Mouse (Mus musculus) myocyte (in vitro differentiated cells): ENCODE data around the gene Slc30a1. TPM values are rescaled to one million over a fixed set of nuclear protein-coding genes. Genes with fewer than 3 reads are reported as not detected.

Source experiments
- H3K27me3 ChIP-seq: one replicate; pipeline ENCODE4 v1.6.1; 2011; ENCODE audit not compliant: control insufficient read depth, insufficient read depth, insufficient read length
- H3K36me3 ChIP-seq: one replicate; pipeline ENCODE4 v1.6.1; 2011; ENCODE audit not compliant: control insufficient read depth, insufficient read depth
- H3K4me2 ChIP-seq: one replicate; pipeline ENCODE4 v1.6.1; 2011; ENCODE audit warnings: low read depth, control low read depth
- H3K4me3 ChIP-seq: one replicate; pipeline ENCODE4 v1.5.1; 2011; ENCODE audit warnings: mild to moderate bottlenecking, control low read depth, moderate library complexity
- H3K79me2 ChIP-seq: one replicate; pipeline ENCODE4 v1.6.1; 2011; ENCODE audit not compliant: control insufficient read depth, insufficient read depth
- H3ac ChIP-seq: one replicate; pipeline ENCODE4 v1.6.1; 2011; ENCODE audit not compliant: control insufficient read depth, insufficient read length
- CEBPB ChIP-seq: IDR thresholded peaks from 2 replicates; pipeline ENCODE4 v1.6.1; 2011; ENCODE audit warnings: mild to moderate bottlenecking, moderate library complexity; ENCODE audit not compliant: poor library complexity, insufficient read depth, severe bottlenecking
- E2F4 ChIP-seq: IDR thresholded peaks from one replicate; pipeline ENCODE4 v1.6.1; 2011; ENCODE audit warnings: mild to moderate bottlenecking, control low read depth, moderate library complexity; ENCODE audit not compliant: insufficient read depth
- MAX ChIP-seq: IDR thresholded peaks from one replicate; pipeline ENCODE4 v1.6.1; 2011; ENCODE audit warnings: low read depth, mild to moderate bottlenecking, control low read depth
- MYOD1 ChIP-seq, 3 experiments: IDR thresholded peaks; one replicate each; pipeline ENCODE4 v1.6.1; 2011; ENCODE audit warnings: control low read depth in 2 of 3, low read depth in 2 of 3, mild to moderate bottlenecking in 2 of 3, moderate library complexity in 1 of 3; ENCODE audit not compliant: insufficient read length in 2 of 3, control insufficient read depth in 1 of 3
- MYOG ChIP-seq, 3 experiments: IDR thresholded peaks; one replicate each; pipeline ENCODE4 v1.6.1; 2011; ENCODE audit warnings: control low read depth in 2 of 3, low read depth in 2 of 3, mild to moderate bottlenecking in 2 of 3; ENCODE audit not compliant: insufficient read length in 2 of 3, control insufficient read depth in 1 of 3, insufficient read depth in 1 of 3
- REST ChIP-seq: IDR thresholded peaks from one replicate; pipeline ENCODE4 v1.6.1; 2011; ENCODE audit warnings: mild to moderate bottlenecking, control low read depth, moderate library complexity; ENCODE audit not compliant: insufficient read depth, insufficient read length
- SRF ChIP-seq: IDR thresholded peaks from one replicate; pipeline ENCODE4 v1.6.1; 2011; ENCODE audit warnings: low read depth; ENCODE audit not compliant: control insufficient read depth, insufficient read length
- TCF12 ChIP-seq: IDR thresholded peaks from one replicate; pipeline ENCODE4 v1.6.1; 2011; ENCODE audit warnings: mild to moderate bottlenecking, control low read depth; ENCODE audit not compliant: poor library complexity, insufficient read depth, severe bottlenecking
- TCF3 ChIP-seq: IDR thresholded peaks from one replicate; pipeline ENCODE4 v1.6.1; 2011; ENCODE audit warnings: low read depth, control low read depth; ENCODE audit not compliant: insufficient read length
- USF1 ChIP-seq: IDR thresholded peaks from one replicate; pipeline ENCODE4 v1.6.1; 2011; ENCODE audit warnings: low read depth, mild to moderate bottlenecking, control low read depth, moderate library complexity
- polyA plus RNA-seq: library from polyadenylated mRNA; unstranded; fragments of >200 nt; fragmentation: generic; extraction: Trizol; gene quantifications from one replicate; pipeline ENCODE4 v1.2.1, GENCODE M21; 2012; ENCODE audit warnings: missing spikeins

Slc30a1 gene
- polyA plus RNA-seq, 1 experiment, result 3.9 TPM

DNA sequence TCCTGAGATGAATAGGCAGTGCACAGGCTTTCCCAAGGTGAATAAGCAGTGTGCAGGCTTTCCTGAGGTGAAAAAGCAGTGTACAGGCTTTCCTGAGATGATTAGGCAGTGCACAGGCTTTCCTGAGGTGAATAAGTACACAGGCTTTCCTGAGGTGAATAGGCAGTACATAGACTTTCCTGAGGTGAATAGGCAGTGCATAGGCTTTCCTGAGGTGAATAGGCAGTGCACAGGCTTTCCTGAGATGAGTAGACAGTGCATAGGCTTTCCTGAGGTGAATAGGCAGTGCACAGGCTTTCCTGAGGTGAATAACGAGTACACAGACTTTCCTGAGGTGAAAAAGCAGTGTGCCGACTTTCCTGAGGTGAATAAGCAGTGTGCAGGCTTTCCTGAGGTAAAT, 54.4 kb downstream of the Slc30a1 start:
- H3K4me2 ChIP-seq, result no peak overlapping the region
- H3K36me3 ChIP-seq, result no peaks in the 10 kb centered on the region
- no peak overlapping the region for H3ac ChIP-seq
- no peaks in the 10 kb centered on the region for H3K79me2 ChIP-seq
- H3K4me3 ChIP-seq, result no peak overlapping the region
- TF ChIP-seq MYOG (IDR thresholded peaks at IDR 0.05; ENCODE audit: control insufficient read depth in 1 of 3, insufficient read depth in 1 of 3, insufficient read length in 2 of 3, low read depth in 2 of 3) (no peak), E2F4 (no peak), TCF3 (no peak), MYOD1 (IDR thresholded peaks at IDR 0.05; ENCODE audit: control insufficient read depth in 1 of 3, insufficient read length in 2 of 3, low read depth in 2 of 3) (no peak), MAX (no peak), USF1 (no peak), REST (no peak), SRF (no peak), CEBPB (no peak), TCF12 (no peak)
- no peaks in the 10 kb centered on the region for H3K27me3 ChIP-seq

Other genes starting within 250 kb of the Slc30a1 start
- 16.3 TPM for gene Lpgat1, start 188.9 kb upstream of the Slc30a1 start, polyA plus RNA-seq
- 21.2 TPM for gene Nek2, start 85.3 kb upstream of the Slc30a1 start, polyA plus RNA-seq
- gene Rd3, start 70.6 kb downstream of the Slc30a1 start, polyA plus RNA-seq, result not detected
- gene Traf5, start 185.8 kb downstream of the Slc30a1 start, polyA plus RNA-seq, result 10.8 TPM
- 12.0 TPM for gene Rcor3, start 231.3 kb downstream of the Slc30a1 start, polyA plus RNA-seq